Mouse (Mus musculus): ENCODE data around the gene Gm45837. TPM values are rescaled to one million over a fixed set of nuclear protein-coding genes. Genes with fewer than 3 reads are reported as not detected.
A peak's percentile ranks its signal among the peaks of the same experiment; 100 is the strongest.

The Gm45837 gene
- polyA plus RNA-seq, 1 experiment from 2014 or later, result 3.9 TPM

GRCm38 (mm10) chr7:101509212-101509611, 98.5 kb downstream of the Gm45837 start:
- no peak for ATAC-seq (replicated peaks; ENCODE audit: low FRiP score, low TSS enrichment, low read depth)

GRCm38 (mm10) chr7:101513655-101514054, 103.0 kb downstream of the Gm45837 start:
- Histone ChIP-seq H3K4me1 (replicated peaks; ENCODE audit: control insufficient read depth, insufficient read depth, low read length) (no peaks in the 10 kb centered on the region), H3K4me3 (ENCODE audit: low read depth, low read length) (no peak overlapping the region), H3K36me3 (ENCODE audit: control insufficient read depth, insufficient read depth, low read length) (no peaks in the 10 kb centered on the region), H3K27me3 (replicated peaks; ENCODE audit: control insufficient read depth, insufficient read depth, low read length) (no peaks in the 10 kb centered on the region), H3K27ac (ENCODE audit: low read depth) (no peak overlapping the region), H3K9ac (ENCODE audit: low read length) (no peak overlapping the region), H3K9me3 (ENCODE audit: control insufficient read depth, low read length) (no peaks in the 10 kb centered on the region), H3K4me2 (ENCODE audit: low read length) (no peak overlapping the region)
- DNase-seq (ENCODE audit: low spot score) (no peak), ATAC-seq (replicated peaks; ENCODE audit: low FRiP score, low TSS enrichment, low read depth) (no peak)
- 75% methylated on average over 7 of the region's 7 CpGs for WGBS

More at GRCm38 (mm10) chr7:101509212-101509611, 98.5 kb downstream of the Gm45837 start:
- H3K9ac ChIP-seq (ENCODE audit: low read length), result no peak overlapping the region
- WGBS, result 43% methylated on average over 2 of the region's 2 CpGs
- no peaks in the 10 kb centered on the region for H3K9me3 ChIP-seq (ENCODE audit: control insufficient read depth, low read length)
- no peak overlapping the region for H3K4me2 ChIP-seq (ENCODE audit: low read length)
- DNase-seq (ENCODE audit: low spot score), result no peak
- no peaks in the 10 kb centered on the region for H3K4me1 ChIP-seq (replicated peaks; ENCODE audit: control insufficient read depth, insufficient read depth, low read length)
- H3K27ac ChIP-seq (ENCODE audit: low read depth), result no peak overlapping the region
- H3K36me3 ChIP-seq (ENCODE audit: control insufficient read depth, insufficient read depth, low read length), result no peaks in the 10 kb centered on the region
- no peak overlapping the region for H3K4me3 ChIP-seq (ENCODE audit: low read depth, low read length)
- H3K27me3 ChIP-seq (replicated peaks; ENCODE audit: control insufficient read depth, insufficient read depth, low read length), result peaks cover 7% of the 10 kb centered on the region

GRCm38 (mm10) chr7:101514768-101515167, 104.1 kb downstream of the Gm45837 start:
- DNase-seq (ENCODE audit: low spot score), result no peak
- Histone ChIP-seq H3K27ac (ENCODE audit: low read depth) (no peak overlapping the region), H3K4me2 (ENCODE audit: low read length) (no peak overlapping the region), H3K27me3 (replicated peaks; ENCODE audit: control insufficient read depth, insufficient read depth, low read length) (no peaks in the 10 kb centered on the region), H3K9ac (ENCODE audit: low read length) (no peak overlapping the region), H3K4me3 (ENCODE audit: low read depth, low read length) (no peak overlapping the region), H3K9me3 (ENCODE audit: control insufficient read depth, low read length) (no peaks in the 10 kb centered on the region), H3K4me1 (replicated peaks; ENCODE audit: control insufficient read depth, insufficient read depth, low read length) (no peaks in the 10 kb centered on the region), H3K36me3 (ENCODE audit: control insufficient read depth, insufficient read depth, low read length) (no peaks in the 10 kb centered on the region)
- ATAC-seq (replicated peaks; ENCODE audit: low FRiP score, low TSS enrichment, low read depth), result no peak
- WGBS, result 75% methylated on average over 6 of the region's 6 CpGs

GRCm38 (mm10) chr7:101515295-101515694, 104.6 kb downstream of the Gm45837 start:
- ATAC-seq (replicated peaks; ENCODE audit: low FRiP score, low TSS enrichment, low read depth) (no peak), DNase-seq (ENCODE audit: low spot score) (no peak)
- no peaks in the 10 kb centered on the region for H3K27me3 ChIP-seq (replicated peaks; ENCODE audit: control insufficient read depth, insufficient read depth, low read length)
- H3K27ac ChIP-seq (ENCODE audit: low read depth), result no peak overlapping the region
- H3K9me3 ChIP-seq (ENCODE audit: control insufficient read depth, low read length), result no peaks in the 10 kb centered on the region
- no peak overlapping the region for H3K4me2 ChIP-seq (ENCODE audit: low read length)
- no peaks in the 10 kb centered on the region for H3K4me1 ChIP-seq (replicated peaks; ENCODE audit: control insufficient read depth, insufficient read depth, low read length)
- WGBS, result 36% methylated on average over 6 of the region's 6 CpGs
- no peaks in the 10 kb centered on the region for H3K36me3 ChIP-seq (ENCODE audit: control insufficient read depth, insufficient read depth, low read length)
- no peak overlapping the region for H3K9ac ChIP-seq (ENCODE audit: low read length)
- H3K4me3 ChIP-seq (ENCODE audit: low read depth, low read length), result no peak overlapping the region

- 67% methylated on average over 6 of the region's 6 CpGs for WGBS
- H3K36me3 ChIP-seq (ENCODE audit: control insufficient read depth, insufficient read depth, low read length), result no peaks in the 10 kb centered on the region
- no peak overlapping the region for H3K27ac ChIP-seq (ENCODE audit: low read depth)
- H3K4me2 ChIP-seq (ENCODE audit: low read length), result no peak overlapping the region
- no peaks in the 10 kb centered on the region for H3K9me3 ChIP-seq (ENCODE audit: control insufficient read depth, low read length)
- DNase-seq (ENCODE audit: low spot score) (no peak), ATAC-seq (replicated peaks; ENCODE audit: low FRiP score, low TSS enrichment, low read depth) (no peak)
- H3K4me3 ChIP-seq (ENCODE audit: low read depth, low read length), result no peak overlapping the region
- H3K9ac ChIP-seq (ENCODE audit: low read length), result no peak overlapping the region
- H3K27me3 ChIP-seq (replicated peaks; ENCODE audit: control insufficient read depth, insufficient read depth, low read length), result no peaks in the 10 kb centered on the region
- H3K4me1 ChIP-seq (replicated peaks; ENCODE audit: control insufficient read depth, insufficient read depth, low read length), result no peaks in the 10 kb centered on the region
Measured at GRCm38 (mm10) chr7:101516460-101516859, 105.8 kb downstream of the Gm45837 start.

GRCm38 (mm10) chr7:101521696-101522095, 111.0 kb downstream of the Gm45837 start:
- no peaks in the 10 kb centered on the region for H3K36me3 ChIP-seq (ENCODE audit: control insufficient read depth, insufficient read depth, low read length)
- ATAC-seq (replicated peaks; ENCODE audit: low FRiP score, low TSS enrichment, low read depth) (no peak), DNase-seq (ENCODE audit: low spot score) (no peak)
- WGBS, result 67% methylated on average over 1 of the region's 1 CpGs
- H3K27me3 ChIP-seq (replicated peaks; ENCODE audit: control insufficient read depth, insufficient read depth, low read length), result no peaks in the 10 kb centered on the region
- H3K9me3 ChIP-seq (ENCODE audit: control insufficient read depth, low read length), result no peaks in the 10 kb centered on the region
- no peaks in the 10 kb centered on the region for H3K4me1 ChIP-seq (replicated peaks; ENCODE audit: control insufficient read depth, insufficient read depth, low read length)
- H3K4me2 ChIP-seq (ENCODE audit: low read length), result no peak overlapping the region
- no peak overlapping the region for H3K9ac ChIP-seq (ENCODE audit: low read length)
- H3K27ac ChIP-seq (ENCODE audit: low read depth), result no peak overlapping the region
- no peak overlapping the region for H3K4me3 ChIP-seq (ENCODE audit: low read depth, low read length)

GRCm38 (mm10) chr7:101523205-101523604, 112.5 kb downstream of the Gm45837 start:
- no peaks in the 10 kb centered on the region for H3K36me3 ChIP-seq (ENCODE audit: control insufficient read depth, insufficient read depth, low read length)
- H3K4me3 ChIP-seq (ENCODE audit: low read depth, low read length), result no peak overlapping the region
- no peaks in the 10 kb centered on the region for H3K27me3 ChIP-seq (replicated peaks; ENCODE audit: control insufficient read depth, insufficient read depth, low read length)
- no peaks in the 10 kb centered on the region for H3K9me3 ChIP-seq (ENCODE audit: control insufficient read depth, low read length)
- H3K4me1 ChIP-seq (replicated peaks; ENCODE audit: control insufficient read depth, insufficient read depth, low read length), result no peaks in the 10 kb centered on the region
- 73% methylated on average over 2 of the region's 2 CpGs for WGBS
- H3K4me2 ChIP-seq (ENCODE audit: low read length), result no peak overlapping the region
- ATAC-seq (replicated peaks; ENCODE audit: low FRiP score, low TSS enrichment, low read depth), result no peak
- DNase-seq (ENCODE audit: low spot score), result no peak
- H3K9ac ChIP-seq (ENCODE audit: low read length), result no peak overlapping the region
- no peak overlapping the region for H3K27ac ChIP-seq (ENCODE audit: low read depth)

- H3K36me3 ChIP-seq (ENCODE audit: control insufficient read depth, insufficient read depth, low read length), result no peaks in the 10 kb centered on the region
- H3K4me3 ChIP-seq (ENCODE audit: low read depth, low read length), result no peak overlapping the region
- H3K9ac ChIP-seq (ENCODE audit: low read length), result no peak overlapping the region
- H3K27me3 ChIP-seq (replicated peaks; ENCODE audit: control insufficient read depth, insufficient read depth, low read length), result no peaks in the 10 kb centered on the region
- H3K4me1 ChIP-seq (replicated peaks; ENCODE audit: control insufficient read depth, insufficient read depth, low read length), result no peaks in the 10 kb centered on the region
- no peak overlapping the region for H3K4me2 ChIP-seq (ENCODE audit: low read length)
- ATAC-seq (replicated peaks; ENCODE audit: low FRiP score, low TSS enrichment, low read depth) (no peak), DNase-seq (ENCODE audit: low spot score) (no peak)
- H3K27ac ChIP-seq (ENCODE audit: low read depth), result no peak overlapping the region
- H3K9me3 ChIP-seq (ENCODE audit: control insufficient read depth, low read length), result no peaks in the 10 kb centered on the region
- 65% methylated on average over 7 of the region's 7 CpGs for WGBS
Measured at GRCm38 (mm10) chr7:101526484-101526883, 115.8 kb downstream of the Gm45837 start.

- H3K9ac ChIP-seq (ENCODE audit: low read length), result no peak overlapping the region
- no peaks in the 10 kb centered on the region for H3K27me3 ChIP-seq (replicated peaks; ENCODE audit: control insufficient read depth, insufficient read depth, low read length)
- H3K4me2 ChIP-seq (ENCODE audit: low read length), result no peak overlapping the region
- H3K9me3 ChIP-seq (ENCODE audit: control insufficient read depth, low read length), result no peaks in the 10 kb centered on the region
- H3K27ac ChIP-seq (ENCODE audit: low read depth), result no peak overlapping the region
- H3K36me3 ChIP-seq (ENCODE audit: control insufficient read depth, insufficient read depth, low read length), result no peaks in the 10 kb centered on the region
- H3K4me3 ChIP-seq (ENCODE audit: low read depth, low read length), result no peak overlapping the region
- ATAC-seq (replicated peaks; ENCODE audit: low FRiP score, low TSS enrichment, low read depth), result 0 out of 2 replicates have a peak, but pooled peaks have one; percentile 64
- peaks cover 2% of the 10 kb centered on the region; the same call in 1 of the 2 replicates for H3K4me1 ChIP-seq (replicated peaks; ENCODE audit: control insufficient read depth, insufficient read depth, low read length)
- no peak for DNase-seq (ENCODE audit: low spot score)
- 19% methylated on average over 5 of the region's 5 CpGs for WGBS
Measured at GRCm38 (mm10) chr7:101534428-101534827, 123.7 kb downstream of the Gm45837 start.
